Mouse (Mus musculus) ES-Bruce4 (cell line): ENCODE measurements around the gene Exoc4.

Source experiments
- CTCF ChIP-seq: IDR thresholded peaks from one replicate; pipeline ENCODE4 v1.8.1; 2011; ENCODE audit warnings: low read depth, low read length
- EP300 ChIP-seq: IDR thresholded peaks from 2 replicates; pipeline ENCODE4 v1.6.1; 2011; ENCODE audit warnings: low read depth, low read length; ENCODE audit not compliant: insufficient read depth
- POLR2A ChIP-seq: IDR thresholded peaks from one replicate; pipeline ENCODE4 v1.8.1; 2011; ENCODE audit warnings: low read length; ENCODE audit not compliant: insufficient read depth

DNA sequence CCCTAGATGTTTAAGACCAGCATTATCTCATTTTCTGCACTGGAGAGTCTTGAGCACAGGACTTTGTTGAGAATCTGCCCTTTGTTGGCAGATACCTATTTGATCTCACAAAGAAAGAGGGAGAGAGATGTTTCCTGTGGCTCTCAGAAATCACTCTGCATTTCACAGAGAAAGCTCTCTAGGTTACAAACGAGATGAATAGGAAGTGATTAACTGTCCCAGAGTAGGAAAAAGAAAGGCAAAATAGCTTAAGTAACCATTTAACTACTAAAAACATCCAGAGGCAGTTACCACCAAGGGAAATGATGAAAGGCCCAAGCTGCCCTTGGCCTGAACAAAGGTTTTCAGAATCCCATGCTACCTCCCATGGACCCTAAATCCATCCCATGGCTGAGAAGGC, 754.1 kb downstream of the Exoc4 start:
- no peak for TF ChIP-seq CTCF
- no peak for TF ChIP-seq EP300
- TF ChIP-seq POLR2A: no peak
